Mouse (Mus musculus) CH12.LX (cell line): ENCODE data around the gene Ager.

ENCODE experiments used
- CTCF ChIP-seq, 2 experiments: IDR thresholded peaks in 1 of 2; conservative IDR thresholded peaks in 1 of 2; 2 replicates each; pipeline ENCODE4 v1.5.1; 2011 to 2012; ENCODE audit warnings: low read depth in 2 of 2, low read length in 2 of 2, improper control_type of control experiment in 1 of 2, inconsistent platforms in 1 of 2, mild to moderate bottlenecking in 1 of 2, moderate library complexity in 1 of 2
- ETS1 ChIP-seq: conservative IDR thresholded peaks from 2 replicates; pipeline ENCODE4 v1.6.1; 2012; ENCODE audit warnings: low read depth, mild to moderate bottlenecking, inconsistent platforms, low read length, improper control_type of control experiment, moderate library complexity
- JUND ChIP-seq: conservative IDR thresholded peaks from 2 replicates; pipeline ENCODE4 v1.6.1; 2011; ENCODE audit warnings: low read depth, low read length, improper control_type of control experiment
- MAX ChIP-seq: IDR thresholded peaks from 2 replicates; pipeline ENCODE4 v1.6.1; 2011; ENCODE audit warnings: low read length, improper control_type of control experiment

DNA sequence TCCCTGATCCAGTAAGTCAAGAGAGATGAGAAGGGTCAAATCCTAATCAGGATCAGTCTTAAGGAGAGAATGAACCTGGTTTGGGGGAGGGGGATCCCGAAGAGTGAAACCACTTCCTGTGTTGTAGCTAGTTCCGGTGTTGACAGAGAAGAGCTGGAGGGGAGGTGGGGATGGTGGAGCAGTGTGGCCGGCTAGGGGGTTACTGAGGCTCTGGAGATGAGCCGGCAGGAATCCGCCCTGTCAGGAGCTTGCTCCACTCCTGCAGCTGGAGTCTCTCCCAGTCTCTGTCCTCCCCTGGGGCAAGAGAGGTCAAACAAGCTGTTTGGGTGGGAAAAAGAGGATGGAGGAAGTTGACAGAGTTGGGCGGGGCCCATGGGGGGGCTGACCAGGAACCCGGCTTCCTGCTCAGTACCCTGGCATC is 8.0 kb upstream of the Ager start, which contains the start of gene Gpsm3:
- TF ChIP-seq JUND (no peak), MAX (no peak), CTCF (conservative IDR thresholded peaks at IDR 0.05 in 1 of 2, IDR thresholded peaks at IDR 0.05 in 1 of 2; ENCODE audit: low read depth in 2 of 2, low read length in 2 of 2) (no peak), ETS1 (peak; percentile 24; the same call in 1 of the 2 replicates)
